Mouse (Mus musculus) spleen, postnatal 10 days (tissue): ENCODE data around the gene Brd3os.
A peak's percentile ranks its signal among the peaks of the same experiment; 100 is the strongest.

ENCODE experiments used
- DNase-seq, 2 experiments: peaks; one replicate each; pipeline ENCODE4 v3.0.0; 2021 to 2022; ENCODE audit warnings: low spot score in 2 of 2

Brd3os gene

GRCm38 (mm10) chr2:27441767-27442707 is at the start of gene Brd3os:
Gene Brd3os, plus strand, starts transcription at chr2:27442324.
- peak; percentile 60 to 87 for DNase-seq

GRCm38 (mm10) chr2:27394158-27394832 is 47.8 kb upstream of the Brd3os start:
- no peak for DNase-seq

- no peak for DNase-seq
These were observed 45.3 kb upstream of the Brd3os start for GRCm38 (mm10) chr2:27396656-27397440.

GRCm38 (mm10) chr2:27400083-27400482 is 42.0 kb upstream of the Brd3os start:
- no peak for DNase-seq

- no peak for DNase-seq
These were observed 40.6 kb upstream of the Brd3os start for GRCm38 (mm10) chr2:27401544-27401943.

- DNase-seq = no peak
These were observed 37.6 kb upstream of the Brd3os start for GRCm38 (mm10) chr2:27404375-27405093.

GRCm38 (mm10) chr2:27405094-27405884 is 36.8 kb upstream of the Brd3os start:
- DNase-seq = no peak

- DNase-seq = peak in 1 of 2 experiments; percentile 52
These were observed 35.2 kb upstream of the Brd3os start for GRCm38 (mm10) chr2:27406928-27407327.

- no peak for DNase-seq
These were observed 33.9 kb upstream of the Brd3os start for GRCm38 (mm10) chr2:27408194-27408593.

GRCm38 (mm10) chr2:27410518-27411140 is 31.5 kb upstream of the Brd3os start:
- no peak for DNase-seq

- peak in 1 of 2 experiments; percentile 62 for DNase-seq
These were observed 30.4 kb upstream of the Brd3os start for GRCm38 (mm10) chr2:27411688-27412174.

GRCm38 (mm10) chr2:27412245-27412800 is 29.8 kb upstream of the Brd3os start:
- DNase-seq = no peak

GRCm38 (mm10) chr2:27413582-27413935 is 28.6 kb upstream of the Brd3os start:
- no peak for DNase-seq

- DNase-seq = no peak
These were observed 28.0 kb upstream of the Brd3os start for GRCm38 (mm10) chr2:27413936-27414657.

GRCm38 (mm10) chr2:27415060-27415783 is 26.9 kb upstream of the Brd3os start:
- peak in 1 of 2 experiments; percentile 55 for DNase-seq

- no peak for DNase-seq
These were observed 25.7 kb upstream of the Brd3os start for GRCm38 (mm10) chr2:27416425-27416824.

GRCm38 (mm10) chr2:27417648-27418153 is 24.4 kb upstream of the Brd3os start:
- no peak for DNase-seq

- no peak for DNase-seq
These were observed 23.5 kb upstream of the Brd3os start for GRCm38 (mm10) chr2:27418577-27419070.
